Mouse (Mus musculus) liver, postnatal 0 days (tissue): ENCODE measurements around the gene Gm813.

Experiments
- CTCF ChIP-seq: sonication (generic); IDR thresholded peaks from 2 replicates; pipeline ENCODE4 v1.5.1; 2016; ENCODE audit warnings: antibody characterized with exemption, low read depth
- EP300 ChIP-seq: IDR thresholded peaks from 2 replicates; pipeline ENCODE4 v1.6.1; 2016; ENCODE audit warnings: antibody characterized with exemption, low read depth, mild to moderate bottlenecking

- TF ChIP-seq EP300 (no peak), CTCF (no peak)
Observed at GRCm38 (mm10) chr16:58607101-58607500, 9.7 kb downstream of the Gm813 start.
